Mouse (Mus musculus): ENCODE results near the gene Tbc1d16.
A peak's percentile ranks its signal among the peaks of the same experiment; 100 is the strongest.

The Tbc1d16 gene

DNA sequence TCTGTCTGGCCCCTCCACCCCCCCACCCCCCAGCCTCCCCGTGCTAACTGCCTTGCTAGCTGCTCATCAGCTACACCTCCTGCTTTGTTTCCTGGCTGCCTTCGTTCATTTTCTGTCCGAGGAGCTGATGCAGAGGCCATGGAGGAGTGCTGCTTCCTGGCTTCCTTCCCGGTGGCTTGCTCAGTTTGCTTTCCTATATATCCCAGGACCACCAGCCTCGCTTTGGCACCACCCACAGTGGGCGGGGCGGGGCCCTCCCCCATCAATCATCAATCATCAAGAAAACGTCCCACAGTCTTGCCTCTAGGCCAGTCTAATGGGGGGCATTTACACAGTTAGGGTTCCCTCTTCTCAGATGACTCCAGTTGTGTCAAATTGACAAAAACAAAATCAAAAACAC is 8.1 kb upstream of the Tbc1d16 start:
- DNase-seq (ENCODE audit: inconsistent ontology term), result no peak

DNA sequence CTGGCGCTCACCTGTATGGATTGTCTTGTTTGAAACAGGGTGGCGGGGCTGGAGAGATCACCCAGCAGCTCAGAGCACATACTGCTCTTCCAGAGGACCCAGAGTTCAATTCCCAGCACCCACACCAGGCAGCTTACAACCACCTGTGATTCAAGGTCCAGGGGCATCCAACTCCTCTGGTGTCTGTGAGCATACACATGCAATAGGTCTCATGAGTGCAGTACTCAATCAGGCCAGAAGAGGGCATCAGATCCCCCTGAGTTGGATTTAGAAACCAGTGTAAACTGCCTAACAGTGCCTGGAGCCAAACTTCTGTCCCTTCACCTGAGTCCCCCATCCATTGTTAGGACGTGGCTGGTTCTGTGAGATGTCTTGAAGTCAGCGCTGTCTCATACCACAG is 7.3 kb upstream of the Tbc1d16 start:
- DNase-seq (ENCODE audit: inconsistent ontology term), result no peak

DNA sequence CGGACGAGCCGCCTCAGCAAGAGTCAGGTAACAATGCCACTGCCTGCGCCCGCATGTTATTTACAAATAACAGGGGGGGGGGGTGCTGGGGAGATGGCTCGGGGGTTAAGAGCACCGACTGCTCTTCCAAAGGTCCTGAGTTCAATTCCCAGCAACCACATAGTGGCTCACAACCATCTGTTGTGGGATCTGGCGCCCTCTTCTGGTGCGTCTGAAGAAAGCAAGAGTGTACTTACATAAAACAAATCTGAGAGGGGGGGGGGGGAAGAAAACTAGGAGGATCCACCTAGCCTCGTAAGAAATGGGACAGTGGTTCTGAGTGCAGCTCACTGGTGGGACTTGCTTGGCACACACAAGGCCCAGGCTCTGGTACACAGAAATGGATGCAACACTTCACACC is 6.5 kb upstream of the Tbc1d16 start:
- DNase-seq (ENCODE audit: inconsistent ontology term), result no peak

DNA sequence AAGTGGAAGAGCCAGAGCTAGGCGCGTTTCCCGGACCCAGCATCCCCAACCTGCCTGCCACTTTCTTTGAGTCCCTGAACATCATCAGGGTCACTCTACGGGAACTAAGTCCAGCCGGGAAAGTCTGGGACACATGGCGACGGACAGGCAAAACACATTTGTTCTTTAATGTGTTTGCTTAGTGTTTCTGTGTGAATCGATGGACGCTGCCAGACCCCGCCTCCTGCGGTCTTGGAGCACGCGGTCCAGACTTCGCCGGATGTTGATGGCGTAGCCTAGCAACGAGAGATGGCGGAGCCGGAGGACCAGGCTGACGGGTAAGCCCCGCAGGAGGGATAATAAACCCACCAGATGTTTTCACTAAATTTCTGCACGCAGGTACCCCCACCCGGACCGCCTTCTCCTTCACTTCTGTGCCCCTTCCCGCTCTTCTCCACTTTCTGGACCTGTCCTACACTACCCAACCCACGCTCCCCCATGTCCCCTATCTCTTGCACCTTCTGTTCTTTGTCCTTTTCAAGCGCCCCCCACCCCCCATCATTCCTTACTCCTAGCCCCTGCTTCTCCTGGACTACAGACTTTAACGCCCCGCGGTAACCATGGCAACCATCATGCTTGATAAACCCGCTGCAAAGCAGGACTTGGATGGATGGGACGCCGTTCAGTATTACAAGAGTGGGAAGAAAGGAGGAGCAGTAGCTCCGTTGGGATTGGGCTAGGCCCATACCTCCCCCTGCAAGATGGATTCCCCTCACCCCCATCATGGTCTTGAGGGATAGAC is 737 bp upstream of the Tbc1d16 start:
- DNase-seq (ENCODE audit: inconsistent ontology term), result peak; percentile 82

DNA sequence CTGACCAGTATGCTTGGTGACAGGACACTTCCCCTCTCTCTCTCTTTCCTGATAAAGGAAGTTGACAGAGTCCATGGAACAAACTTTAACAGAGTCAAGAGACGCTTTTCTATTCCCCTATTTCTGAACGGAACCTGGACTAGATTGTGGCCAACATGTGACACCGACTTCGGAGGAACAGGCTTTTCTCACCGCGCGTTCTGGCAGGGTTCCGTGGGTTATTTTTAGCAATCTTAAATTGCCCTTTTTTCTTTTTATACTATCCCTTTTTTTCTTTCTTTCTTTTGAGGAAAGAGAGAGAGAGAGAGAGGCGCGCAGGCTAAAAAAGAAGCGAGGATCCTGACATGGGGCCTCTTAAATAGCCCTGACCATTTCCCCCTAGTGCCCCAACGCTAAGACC is 708 bp downstream of the Tbc1d16 start:
- no peak for DNase-seq (ENCODE audit: inconsistent ontology term)

DNA sequence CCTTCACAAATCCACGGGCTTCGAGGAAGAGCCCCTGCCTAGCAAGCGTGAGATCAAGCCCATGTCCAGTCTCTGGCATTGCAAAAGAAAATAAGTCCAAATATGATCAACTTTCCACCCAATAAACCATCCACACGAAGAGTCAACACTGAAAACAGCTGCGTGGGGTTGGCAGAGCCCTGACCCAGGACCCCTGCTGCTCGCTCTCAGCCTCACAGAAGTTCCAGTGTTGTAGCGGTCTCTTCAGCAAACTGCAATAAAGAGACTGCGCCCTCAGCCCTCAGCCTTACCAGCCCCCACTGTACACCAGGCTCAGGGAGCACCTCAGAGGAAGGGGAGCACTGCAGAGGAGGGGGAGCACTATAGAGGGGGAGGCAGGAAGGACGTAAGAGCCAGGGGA is 2.7 kb downstream of the Tbc1d16 start:
- no peak for DNase-seq (ENCODE audit: inconsistent ontology term)

DNA sequence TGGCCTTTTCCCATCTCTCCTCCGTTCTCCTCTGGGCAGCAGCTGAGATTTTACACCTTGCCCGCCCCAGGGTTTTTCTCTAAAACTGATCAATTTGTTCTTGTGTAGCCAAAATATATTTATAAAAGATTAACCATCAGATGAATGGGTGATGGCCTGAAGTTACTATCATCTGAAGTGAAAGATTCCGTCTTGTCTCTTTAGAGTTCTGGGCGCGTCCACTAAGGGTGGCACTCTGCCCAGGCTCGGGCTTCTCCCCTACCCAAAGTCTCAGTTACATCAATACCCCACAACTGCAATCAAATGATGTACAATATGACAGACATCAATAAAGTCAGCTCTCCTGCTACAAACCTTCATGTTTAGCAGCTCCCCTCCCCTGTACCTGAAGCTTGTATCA is 3.4 kb downstream of the Tbc1d16 start:
- no peak for DNase-seq (ENCODE audit: inconsistent ontology term)

DNA sequence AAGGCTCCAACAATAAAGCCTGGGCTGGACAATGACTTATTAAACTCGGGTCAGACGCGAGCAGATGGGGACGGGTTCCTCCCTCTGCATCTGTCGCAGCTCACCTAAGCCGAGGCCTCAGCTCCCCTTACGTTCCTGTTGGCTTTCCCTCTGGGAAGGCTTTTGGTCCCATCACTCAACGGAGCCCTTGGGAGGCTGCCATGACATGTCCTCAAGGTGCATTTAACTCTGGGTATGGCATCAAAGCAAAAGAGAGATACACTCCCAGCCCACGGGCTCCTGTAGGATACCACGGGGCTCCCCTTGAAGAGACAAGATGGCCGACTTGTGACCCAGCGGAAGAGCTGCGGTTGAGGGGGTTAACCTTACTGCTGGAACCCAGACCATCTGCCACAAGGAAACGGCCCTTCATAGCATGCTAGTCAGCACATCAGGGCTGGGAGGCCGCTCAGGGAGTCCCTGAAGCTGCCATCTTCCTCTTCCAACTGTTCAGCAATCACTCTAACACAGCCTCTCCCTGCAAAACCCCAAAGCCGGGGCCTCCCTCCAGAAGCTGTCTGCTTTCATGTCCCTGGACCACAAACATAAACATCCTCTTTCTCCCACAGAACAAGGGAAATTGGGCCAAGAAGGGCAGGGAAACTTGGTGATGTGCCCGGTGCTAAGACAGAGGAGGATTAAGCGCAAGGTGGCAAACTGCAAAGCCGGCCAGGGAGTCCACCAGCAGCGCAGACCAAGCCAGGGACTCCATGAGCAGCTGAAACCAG is 5.0 kb downstream of the Tbc1d16 start:
- peak; percentile 62 for DNase-seq (ENCODE audit: inconsistent ontology term)

DNA sequence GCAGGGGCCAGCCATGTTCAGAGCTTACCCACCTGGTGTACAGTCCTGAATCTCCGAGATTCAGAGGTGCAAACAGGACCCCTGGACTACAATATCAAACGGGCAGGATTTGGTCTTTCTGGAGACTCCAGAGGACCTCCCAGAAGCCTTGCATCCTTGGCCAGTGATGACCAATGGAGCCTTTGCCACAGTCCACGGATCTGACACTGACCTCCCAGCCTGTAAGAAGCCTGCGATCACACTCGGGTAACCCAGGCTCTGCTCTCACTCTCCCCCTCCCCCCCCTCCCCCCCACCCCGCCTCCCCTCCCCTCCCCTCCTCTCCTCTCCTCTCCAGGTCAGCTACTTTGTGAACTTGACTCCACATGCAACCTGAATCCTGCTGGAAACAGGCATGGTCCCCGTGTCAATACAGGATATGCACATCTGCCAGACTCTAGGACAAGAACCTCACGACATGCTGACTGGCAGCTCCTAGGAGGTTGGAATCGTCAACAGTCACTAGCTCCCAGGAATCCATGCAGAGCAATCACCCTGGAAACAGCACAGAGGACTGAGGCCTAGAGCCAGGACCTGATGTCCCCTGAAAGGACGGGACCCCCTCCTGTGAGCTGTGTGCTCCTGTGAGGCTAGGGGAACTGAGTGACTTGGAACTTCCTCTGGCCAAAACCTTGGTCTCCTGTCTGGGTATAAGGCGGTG is 6.3 kb downstream of the Tbc1d16 start:
- no peak for DNase-seq (ENCODE audit: inconsistent ontology term)

DNA sequence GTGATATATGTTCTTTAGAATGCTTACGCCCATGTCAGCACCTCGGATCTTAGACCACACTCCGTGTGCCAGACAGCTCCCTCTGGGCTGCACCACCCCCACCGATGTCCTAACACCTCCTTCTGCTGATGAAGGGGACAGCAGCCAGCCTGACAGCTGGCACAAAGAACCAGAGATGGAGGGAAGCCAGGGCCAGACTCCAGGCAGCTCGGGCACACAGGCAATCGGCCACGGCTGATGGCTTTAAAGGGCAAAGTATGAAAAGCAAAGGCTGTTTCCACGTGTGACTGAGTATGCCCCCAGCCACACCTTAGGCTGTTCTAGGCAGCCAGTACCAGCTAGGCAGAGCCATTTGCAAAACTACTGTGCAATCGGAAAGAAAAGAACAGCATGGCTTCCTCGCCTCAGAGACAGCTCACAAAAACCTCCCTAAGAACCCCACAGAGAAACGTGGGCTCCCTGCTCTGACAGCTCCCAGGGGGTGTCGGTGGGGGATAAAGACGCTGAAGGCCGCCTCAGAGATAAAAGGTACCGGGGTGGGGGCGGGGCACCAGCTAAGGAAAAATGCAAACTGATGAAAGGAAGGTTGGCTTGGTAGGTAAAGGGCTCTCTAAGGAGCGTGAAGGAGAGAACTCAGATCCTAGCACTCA is 8.4 kb downstream of the Tbc1d16 start:
- DNase-seq (ENCODE audit: inconsistent ontology term), result peak; percentile 56

DNA sequence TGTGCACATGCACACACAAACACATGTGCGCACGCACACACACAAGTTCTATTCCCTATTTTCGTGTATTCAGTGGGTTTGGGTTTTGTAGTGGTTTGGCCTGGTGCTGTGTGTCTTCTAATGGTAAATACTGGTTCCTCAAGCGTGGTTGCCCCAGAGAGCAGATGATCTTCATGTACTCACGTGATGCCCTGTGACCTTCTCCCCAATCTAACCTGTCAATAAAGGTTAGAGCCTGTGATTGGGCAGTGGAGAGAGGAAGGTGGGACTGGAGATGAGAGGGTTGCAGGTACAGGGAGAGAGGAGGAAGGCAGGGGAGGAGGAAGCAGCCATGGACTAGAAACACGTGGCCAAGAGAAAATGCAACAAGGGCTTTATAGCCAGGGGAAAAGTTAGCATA is 10.4 kb downstream of the Tbc1d16 start:
- DNase-seq (ENCODE audit: inconsistent ontology term), result no peak

DNA sequence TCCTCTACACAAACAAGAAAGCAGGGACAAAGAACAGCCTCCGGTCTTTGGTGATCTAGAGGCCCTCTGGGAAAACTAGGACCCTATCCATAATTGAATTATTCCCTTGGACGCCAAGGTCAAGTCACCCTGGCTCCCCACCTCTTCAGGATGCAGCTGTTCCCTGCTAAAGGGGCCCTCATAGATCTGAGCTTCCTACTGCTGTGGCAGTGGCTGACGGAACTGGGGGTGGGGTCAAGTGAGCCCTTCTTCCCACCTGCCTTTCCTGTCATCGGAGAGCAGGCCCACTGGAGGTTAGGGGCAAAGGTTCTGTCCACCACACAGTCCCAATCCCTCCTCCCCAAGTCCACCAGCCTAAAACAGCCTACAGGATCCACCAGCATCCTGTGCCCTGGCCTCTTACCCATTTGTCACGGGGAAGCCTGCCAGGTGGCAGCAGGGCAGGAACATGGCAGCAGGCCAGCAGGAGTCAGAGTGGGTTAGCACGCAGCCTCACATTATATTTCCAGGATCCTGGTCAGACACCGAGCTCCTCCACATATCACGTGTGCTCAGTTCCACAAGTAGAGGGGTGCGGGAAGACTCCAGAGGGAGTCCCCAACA is 12.3 kb downstream of the Tbc1d16 start:
- DNase-seq (ENCODE audit: inconsistent ontology term), result no peak

DNA sequence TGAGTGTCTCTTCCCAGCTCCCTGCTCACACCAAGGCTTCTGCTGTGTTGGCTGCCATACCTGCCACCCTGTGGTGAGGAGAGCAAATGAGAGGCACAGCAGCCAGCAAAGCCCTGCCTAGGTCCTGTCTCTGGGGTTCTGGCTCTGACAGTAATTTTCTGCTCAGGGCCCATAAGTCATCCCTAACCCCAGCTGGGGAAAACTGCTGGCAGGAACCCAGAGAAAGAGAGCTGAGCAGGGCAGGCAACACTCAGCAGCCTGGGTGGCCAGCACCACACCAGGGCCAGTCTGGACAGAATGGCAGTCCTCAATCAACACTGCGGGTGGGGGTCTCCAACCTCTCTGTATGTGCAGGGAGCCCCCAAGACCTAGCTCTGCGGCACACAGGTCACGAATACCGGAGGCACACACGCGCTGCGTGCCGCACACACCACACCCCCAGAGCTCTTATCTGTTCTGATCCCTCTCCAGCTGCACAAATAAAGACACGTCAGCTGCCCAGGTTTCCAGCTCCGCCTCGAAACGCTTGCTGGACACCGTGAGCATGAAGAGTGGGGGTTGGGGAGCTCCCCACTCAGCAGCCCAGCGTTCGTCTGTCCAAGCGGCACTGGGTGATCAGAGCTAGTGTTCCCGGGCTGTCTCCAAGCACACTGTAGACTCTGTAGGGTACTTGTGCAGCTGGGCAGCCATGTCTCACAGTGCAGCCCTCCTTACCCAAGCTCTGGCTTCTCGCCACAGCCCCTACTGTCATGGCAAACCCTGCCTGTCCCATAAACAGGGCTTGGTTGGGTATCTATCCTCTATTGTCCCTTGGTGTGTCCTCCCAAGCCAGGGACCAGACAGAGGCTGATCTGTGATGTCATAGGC is 13.0 kb downstream of the Tbc1d16 start:
- DNase-seq (ENCODE audit: inconsistent ontology term), result peak; percentile 59

DNA sequence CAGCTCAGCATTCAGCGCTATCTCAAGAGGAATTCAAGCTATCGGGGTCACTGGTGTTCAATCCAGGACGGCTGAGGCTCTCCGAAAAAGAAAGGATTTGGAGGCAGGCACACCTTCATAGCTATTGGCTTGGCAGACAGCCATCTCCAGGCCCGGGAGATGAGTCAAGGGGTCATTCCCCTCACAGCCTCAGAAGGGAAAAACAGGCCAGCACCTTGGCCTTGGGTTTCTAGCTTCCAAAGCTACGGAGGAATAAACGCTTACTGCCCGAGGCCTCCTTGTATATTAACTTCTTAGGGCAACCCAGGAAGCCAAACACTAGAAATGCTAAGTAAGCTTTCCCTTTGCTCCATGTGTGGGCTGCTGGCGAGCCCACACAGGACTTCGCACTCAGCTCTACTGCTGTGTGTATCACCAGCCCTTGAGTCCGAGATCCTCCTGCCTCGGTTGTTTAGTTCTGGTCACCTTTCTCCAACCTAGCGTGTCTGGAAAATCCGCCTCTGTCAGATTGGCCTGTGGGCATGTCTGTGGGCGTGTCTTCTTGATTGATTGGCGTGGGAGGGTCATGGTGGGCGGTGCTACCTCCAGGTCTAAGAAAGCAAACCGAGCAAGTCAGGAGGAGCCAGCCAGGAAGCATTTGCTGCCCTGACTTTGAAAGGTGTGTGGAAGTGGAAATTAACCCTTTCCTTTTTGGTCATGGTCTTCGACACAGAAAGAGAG is 15.0 kb downstream of the Tbc1d16 start:
- DNase-seq (ENCODE audit: inconsistent ontology term), result peak; percentile 33

DNA sequence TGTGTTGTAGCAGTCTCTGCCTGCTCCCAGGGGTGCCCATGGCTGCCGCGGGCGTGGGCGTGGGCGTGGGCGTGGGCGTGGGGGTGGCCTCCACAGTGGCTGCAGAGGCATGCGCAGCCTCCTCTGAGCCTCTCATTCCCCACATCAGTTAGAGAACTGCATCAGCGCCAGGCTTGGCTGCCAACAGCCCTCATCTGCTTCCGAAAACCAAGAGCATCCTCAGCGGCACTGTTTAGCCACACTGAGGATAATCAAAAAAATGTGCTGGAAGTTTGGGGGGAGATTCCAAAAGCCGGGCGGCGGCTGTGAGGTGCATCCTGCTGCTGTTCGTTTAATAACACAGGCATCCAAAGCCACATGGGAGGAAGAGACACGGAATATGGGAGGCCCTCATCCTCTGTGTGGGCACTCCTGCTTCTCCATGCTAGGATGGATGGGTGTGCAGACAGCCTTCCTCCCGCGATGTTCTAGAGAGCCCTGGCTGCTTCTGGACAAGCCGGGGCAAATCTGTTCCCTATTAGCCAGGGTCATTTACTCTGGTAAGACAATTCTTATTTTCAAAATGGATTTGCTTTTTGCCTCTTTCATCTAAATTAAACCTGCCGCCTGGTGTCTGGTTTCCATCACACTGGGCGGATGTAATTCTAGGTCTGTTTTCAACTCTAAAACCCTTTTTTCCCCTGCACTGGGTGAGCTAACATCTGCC is 16.5 kb downstream of the Tbc1d16 start:
- DNase-seq (ENCODE audit: inconsistent ontology term), result no peak

DNA sequence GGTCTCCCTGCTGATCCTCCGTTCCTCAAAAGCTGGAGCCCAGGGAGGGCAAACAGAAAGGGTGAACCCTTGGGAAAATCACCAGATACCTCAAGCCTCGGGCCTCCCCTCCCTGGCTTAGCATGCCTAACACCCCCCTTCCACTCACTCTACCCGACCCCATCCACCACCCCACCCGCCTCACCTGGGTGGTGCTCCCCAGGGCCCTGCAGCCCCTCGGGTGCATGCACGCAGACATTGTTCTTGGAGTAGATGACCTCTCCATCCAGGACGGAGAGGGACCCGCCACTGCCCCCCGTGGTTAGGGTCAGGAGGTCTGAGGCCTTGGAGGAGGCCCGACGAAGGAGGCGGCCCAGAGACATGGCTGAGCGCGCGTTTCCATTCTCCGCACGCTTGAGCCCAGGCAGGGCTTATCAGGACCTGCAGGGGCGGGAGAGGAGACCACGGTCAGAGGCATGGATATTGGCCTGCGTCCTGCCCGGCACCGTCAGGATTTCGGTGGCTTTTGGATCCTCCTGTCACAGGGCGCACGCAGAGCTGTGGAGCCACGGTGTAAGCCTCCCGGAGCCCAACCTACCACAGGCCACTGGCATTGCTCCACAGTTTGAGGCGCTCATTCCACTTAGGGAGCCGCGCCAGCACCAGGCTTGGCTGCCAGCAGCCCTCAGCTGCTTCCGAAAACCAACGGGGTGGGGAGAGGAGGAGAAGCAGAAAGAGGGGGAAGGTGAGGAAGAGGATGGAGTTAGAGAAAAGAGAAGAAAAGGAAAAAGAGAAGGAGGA is 17.8 kb downstream of the Tbc1d16 start:
- DNase-seq (ENCODE audit: inconsistent ontology term), result peak; percentile 80

DNA sequence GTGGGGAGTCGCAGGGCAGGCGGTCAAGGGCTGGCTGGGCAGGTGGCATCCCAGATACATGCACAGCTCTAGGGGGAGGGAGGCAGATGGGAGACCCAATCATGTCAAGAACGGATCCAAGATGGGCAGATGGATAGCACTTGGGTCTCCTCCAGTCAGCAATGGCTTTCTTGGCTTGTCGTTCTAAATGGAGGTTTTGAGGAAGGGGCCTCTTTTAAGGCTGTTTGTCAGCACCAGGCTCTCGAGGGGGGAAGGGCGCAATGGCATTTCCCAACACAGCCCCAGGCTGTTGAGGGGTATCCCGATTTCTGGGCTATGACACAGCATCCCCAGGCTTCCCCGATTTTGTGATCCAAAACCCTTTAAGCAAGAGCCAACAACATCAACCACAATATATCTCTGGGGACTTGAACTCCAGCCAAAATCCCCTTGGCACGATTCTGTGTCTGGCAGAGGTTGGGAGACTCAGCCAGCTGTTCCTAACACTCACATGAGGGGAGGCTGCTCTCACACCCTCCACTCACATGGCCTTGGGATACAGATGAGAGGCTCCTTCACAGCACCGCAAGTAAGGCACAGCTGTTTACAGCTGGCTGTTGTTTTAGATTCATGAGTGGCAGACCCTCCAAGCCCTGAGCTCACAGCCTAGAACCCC is 18.8 kb downstream of the Tbc1d16 start:
- DNase-seq (ENCODE audit: inconsistent ontology term), result no peak

DNA sequence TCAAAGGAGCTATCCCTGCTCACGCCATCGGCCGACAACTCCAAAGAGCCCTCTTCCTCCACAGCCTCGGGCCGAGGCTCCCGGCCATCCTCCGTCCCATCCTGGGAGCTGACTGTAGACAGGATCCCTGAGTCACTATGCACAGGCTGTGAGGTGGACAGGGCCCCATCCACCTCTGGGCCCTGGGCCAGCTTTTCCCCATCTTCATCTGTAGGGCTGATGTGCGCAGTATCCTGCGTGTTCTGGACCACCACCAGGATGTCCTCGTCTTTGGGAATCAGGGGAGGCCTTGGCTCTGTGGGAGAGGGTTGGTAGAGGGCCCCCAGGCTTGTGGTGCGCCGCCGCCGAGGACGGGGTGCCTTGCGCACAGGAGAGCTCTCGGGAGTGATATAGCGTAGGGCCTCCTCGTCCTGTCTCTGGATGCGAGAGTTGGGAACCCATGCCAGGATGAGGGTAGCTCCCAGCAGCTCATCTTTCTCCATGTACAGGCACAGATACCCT is 19.4 kb downstream of the Tbc1d16 start:
- no peak for DNase-seq (ENCODE audit: inconsistent ontology term)
